Mouse (Mus musculus) right cerebral cortex, postnatal 4 days (tissue): Measurements from ENCODE around the gene Ttll13.
A peak's percentile ranks its signal among the peaks of the same experiment; 100 is the strongest.

Experiments
- DNase-seq: peaks from one replicate; pipeline ENCODE4 v3.0.0-alpha.2; 2022

Gene Ttll13

GRCm38 (mm10) chr7:80246148-80246721, at the start of gene Ttll13:
Gene Ttll13, plus strand, starts transcription at chr7:80246376.
- peak; percentile 96 for DNase-seq

- no peak for DNase-seq
Measured at GRCm38 (mm10) chr7:80197371-80197770, 48.8 kb upstream of the Ttll13 start.

DNA sequence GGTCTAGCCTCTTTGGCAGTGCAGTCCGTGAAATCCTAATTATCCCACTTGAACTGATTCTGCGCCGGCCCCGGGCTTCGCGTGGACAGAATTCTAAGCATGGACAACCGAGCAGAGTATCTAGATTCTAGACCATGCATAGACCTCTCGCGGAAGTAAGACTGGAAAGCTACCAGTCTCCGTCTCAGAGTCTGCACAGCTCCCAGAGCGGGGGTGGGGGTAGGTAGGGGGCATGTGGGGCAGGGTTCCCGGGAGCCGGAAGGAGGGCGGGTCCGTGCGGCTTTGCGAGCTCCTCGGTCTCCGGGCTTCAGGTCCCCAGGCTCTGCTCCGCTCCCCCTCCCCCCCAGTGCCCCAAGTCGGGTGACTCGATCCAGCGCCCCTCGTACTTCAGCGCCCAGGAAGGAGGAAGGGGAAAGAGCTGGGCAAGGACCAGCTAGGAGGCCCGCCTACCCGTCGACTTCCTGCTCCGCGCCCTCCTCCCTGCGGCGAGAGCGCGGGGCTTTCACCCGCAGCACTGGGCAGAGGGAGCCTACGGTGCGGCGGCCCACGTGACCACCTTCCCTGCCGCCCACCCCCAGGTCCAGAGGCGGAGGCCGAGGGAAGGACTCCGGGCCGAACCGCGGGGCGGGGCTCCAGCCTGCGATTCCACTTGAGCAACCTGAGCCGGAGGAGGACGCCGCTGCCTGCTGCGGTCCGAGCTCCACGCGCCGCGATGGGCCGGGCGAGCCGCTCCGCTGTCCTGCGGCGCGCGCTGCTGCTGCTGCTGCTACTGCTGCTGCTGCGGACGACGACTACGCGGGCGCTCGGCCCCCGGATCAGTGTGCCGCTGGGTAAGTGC, 48.0 kb upstream of the Ttll13 start:
- DNase-seq, result peak; percentile 72

GRCm38 (mm10) chr7:80198863-80199262, 47.3 kb upstream of the Ttll13 start:
- DNase-seq, result peak; percentile 22

GRCm38 (mm10) chr7:80199286-80199685, 46.9 kb upstream of the Ttll13 start:
- no peak for DNase-seq

DNA sequence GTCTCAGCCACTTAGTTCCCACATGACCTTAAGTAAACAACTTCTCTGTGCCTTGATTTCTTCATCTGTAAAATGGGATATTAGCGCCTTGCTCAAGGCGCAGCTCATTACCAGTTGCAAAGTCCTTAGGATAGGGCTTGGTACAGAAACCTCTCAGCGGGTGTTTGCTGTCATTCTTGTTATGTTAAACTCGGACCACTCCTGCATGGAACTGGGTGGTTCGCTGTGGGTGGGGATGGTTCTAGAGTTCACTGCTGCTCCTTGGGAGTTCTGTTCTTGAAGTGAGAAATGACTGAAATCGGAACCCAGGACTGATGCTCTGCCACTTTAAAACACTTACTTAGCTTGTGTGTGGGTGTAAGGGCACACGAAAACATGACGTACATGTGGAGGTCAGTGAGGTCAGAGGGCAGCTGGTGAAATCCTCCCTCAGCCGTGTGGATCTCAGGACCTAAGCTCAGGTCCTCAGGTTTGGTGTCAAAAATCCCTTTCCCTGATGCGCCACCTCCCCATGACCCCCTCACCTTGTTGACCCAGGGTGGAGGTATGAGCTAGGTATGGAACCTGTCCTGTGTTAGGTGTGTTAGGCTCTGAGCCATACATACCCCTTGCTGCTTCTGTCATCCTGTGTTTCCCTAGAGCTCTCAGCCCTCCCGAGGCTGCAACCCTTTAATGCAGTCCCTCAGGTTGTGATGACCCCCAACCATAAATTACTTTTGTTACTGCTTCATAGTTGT, 46.2 kb upstream of the Ttll13 start:
- no peak for DNase-seq

GRCm38 (mm10) chr7:80200588-80200945, 45.6 kb upstream of the Ttll13 start:
- DNase-seq, result no peak

DNA sequence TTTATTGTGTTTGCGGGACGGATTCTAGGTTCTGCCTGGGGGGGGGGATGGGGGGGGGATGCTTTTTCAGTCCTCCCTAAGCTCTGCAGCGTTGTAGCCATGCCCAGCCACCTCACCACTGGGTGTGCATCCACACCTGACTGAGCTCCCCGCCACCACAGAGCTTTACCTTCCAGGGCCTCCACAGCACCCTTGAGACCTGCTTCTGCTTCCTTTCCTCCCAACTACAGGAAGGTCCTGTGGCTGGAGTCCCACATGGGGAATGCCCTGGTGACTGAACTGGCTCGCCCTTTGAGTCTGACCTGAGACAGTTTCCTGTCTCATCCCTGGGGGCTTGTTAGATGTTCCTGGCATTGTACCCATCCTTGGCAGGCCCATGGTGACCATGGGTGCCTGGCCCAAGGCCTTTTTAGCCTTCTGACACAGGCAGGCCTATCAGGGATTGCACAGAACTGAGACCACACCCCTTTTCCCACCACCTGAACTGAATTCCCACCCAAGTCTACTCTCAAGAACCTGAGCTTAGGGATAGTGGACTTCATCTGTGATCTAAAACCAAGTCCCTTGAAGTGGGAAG, 45.1 kb upstream of the Ttll13 start:
- DNase-seq, result no peak

DNA sequence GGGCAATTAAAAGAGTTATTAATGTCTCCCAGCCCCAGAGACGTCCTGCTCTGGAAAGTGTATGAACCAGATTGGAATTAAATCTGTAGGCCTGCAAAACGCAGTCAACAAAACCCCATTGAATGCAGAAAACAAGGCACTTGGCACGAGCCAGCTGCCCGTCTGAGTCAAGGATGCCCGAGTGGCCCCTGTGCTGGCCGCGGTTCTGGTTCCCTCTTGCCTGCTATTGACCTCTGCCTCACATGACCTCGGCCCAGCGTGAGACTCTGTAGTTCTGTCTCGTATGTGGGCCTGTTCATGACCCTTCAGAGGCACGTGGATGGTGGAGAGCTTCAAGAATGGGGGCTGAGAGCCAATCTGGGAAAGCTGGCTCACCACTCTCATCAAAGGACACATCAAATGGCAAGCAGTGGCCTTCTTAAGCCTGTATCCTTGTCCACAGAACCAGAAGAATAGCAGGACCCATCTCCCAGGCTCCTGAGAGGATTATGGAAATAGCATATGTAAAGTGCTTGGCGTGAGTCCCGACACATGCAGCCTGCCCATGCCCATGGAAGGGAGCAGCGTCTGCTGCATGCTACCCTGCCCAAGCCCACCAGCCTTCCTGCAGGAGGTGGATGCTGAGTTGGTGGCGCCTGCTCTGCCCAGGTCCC, 44.2 kb upstream of the Ttll13 start:
- DNase-seq, result peak; percentile 45

DNA sequence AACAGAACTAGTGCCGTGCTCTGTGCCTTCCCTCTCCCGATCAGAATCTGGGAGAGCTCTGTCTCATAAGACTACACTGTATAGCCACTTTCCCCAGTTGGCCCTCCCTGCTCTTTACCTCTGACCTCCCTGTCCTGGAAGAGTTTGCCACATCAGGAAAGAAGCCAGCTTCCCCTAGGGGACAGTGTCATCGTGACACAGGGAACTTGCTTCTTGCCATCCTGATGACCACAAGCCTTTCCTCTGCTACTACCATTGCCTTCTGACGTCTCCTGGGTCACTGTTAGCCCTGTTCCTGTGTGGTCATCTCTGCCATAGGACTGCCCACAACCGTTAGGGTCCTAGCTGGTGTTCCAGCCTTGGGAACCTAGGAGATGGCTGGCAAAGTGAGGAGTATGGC, 43.2 kb upstream of the Ttll13 start:
- DNase-seq, result no peak

DNA sequence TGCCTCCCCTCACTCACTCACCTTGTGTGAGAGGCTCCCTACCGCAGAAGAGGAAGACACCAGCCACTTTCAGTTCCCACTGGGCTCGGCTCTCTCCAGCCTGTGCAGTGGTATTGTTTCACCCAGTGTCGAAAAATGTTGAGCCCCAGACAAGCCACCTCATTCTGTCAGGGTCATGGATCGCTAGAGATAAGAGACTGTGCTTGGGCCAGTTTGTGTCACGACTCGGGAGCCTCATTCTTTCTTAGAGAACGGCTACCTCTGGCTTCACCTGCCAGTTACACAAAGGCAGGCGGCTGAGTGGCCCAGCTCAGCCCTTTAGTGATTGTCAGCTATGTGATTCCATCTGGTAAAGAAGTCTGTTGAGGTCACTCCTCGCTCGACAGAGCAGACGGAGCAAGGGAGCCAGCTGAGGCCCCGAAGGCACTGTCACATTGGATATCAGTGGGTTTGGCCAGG, 42.5 kb upstream of the Ttll13 start:
- DNase-seq, result no peak

- DNase-seq, result no peak
Measured at GRCm38 (mm10) chr7:80204362-80204761, 41.8 kb upstream of the Ttll13 start.

- DNase-seq, result no peak
Measured at GRCm38 (mm10) chr7:80204961-80205360, 41.2 kb upstream of the Ttll13 start.

DNA sequence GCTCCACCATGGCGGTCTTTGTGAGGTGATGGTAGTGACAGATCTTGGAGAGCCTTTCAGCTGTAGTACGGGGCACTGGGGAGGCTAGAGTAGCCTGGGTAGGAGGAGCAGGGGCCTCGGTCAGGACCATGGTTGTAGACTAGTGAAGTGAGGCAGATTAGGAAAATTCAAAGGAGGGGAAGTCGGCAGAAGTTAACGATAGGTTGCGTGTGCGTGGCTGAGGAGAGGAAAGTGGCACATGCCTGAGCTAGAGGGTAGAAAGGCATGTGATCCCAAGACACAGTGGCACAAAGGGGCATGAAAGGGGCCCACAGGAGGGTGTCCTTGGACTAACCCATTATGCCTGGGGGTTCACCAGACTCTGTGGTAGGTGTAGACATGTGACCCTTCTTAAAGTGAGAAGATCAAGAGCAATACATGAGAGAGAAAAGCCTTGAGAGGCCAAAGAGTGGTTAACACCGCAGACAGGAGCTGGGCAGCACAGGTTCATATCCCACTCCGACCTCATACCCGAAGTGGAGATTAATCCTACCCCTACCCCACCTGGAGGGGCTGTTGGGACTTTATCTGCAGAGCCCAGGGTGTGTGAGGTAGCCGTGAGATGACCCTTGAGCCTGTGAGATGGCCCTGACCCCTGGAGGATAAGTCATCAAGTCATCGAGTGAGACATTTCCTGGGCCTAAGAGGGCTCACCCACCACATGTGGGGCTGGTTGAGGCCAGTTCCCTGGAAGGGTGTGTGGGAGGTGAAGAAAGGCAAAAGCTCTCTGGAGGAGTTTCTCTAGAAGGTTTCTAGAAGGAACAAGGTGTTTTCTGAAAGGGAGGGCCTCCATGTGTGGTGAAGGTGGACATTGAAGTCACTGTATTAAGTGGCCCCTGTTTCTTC, 40.2 kb upstream of the Ttll13 start:
- no peak for DNase-seq

DNA sequence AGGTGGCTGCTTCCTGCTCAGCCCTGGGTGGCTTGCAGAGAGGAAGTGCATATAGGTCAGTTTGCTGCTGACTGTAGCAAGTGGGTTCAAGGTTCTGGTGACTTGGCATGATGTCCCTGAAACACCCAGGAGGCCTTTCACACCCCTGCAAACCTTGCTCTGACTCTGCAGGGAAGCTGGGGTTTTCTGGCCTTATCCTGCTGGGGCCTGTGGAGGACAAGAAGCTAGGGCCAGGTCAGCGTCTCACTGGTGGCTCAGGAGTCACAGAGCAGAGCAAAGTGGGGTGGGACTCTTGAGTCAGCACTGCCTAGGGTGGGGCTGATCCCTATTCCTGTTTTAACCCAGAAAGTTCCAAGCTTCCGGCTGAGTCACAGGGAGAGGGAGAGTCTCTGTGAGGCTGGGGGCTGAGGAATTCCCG, 38.9 kb upstream of the Ttll13 start:
- no peak for DNase-seq

GRCm38 (mm10) chr7:80208026-80208642, 38.0 kb upstream of the Ttll13 start:
- no peak for DNase-seq

- no peak for DNase-seq
Measured at GRCm38 (mm10) chr7:80208738-80209430, 37.3 kb upstream of the Ttll13 start.

DNA sequence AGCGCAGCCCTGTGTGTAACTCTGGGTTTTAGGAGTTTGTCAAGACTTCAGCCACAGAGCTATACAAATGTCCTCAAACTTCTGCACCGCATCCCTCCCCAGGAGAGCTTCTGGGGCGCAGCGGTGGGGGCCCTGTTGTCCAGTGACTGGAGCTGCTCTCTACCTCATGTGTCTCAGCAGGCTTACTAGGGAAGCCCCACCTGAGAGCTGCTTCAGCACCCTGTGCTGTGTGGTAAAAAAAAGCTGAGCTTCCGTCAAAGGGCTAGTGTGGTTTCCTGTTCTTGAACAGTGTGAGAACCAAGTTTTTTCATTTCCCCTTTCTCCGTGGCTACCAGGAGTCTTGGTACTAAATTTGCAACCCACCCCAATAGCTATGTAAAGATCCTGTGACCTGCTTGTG, 36.5 kb upstream of the Ttll13 start:
- no peak for DNase-seq

DNA sequence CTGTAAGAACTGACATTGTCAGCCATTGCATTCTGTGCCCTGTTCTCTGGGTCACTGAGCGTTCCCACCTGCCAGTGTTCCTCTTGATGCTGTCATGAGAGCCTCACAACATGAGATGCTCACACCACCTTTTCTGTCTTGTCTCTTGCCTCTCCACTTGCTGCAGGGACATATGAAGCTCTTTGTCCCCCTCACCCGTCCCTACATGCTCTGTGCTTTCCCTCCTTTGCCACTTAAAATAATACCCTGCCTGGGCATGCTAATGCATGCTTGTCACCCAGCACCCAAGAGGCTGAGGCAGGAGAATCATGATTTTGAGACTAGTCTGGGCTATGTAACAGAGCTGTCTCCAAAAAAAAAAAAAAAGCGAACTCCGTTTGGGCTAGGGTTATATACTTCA, 35.2 kb upstream of the Ttll13 start:
- no peak for DNase-seq

GRCm38 (mm10) chr7:80213604-80214003, 32.6 kb upstream of the Ttll13 start:
- no peak for DNase-seq

- no peak for DNase-seq
Measured at GRCm38 (mm10) chr7:80214459-80214858, 31.7 kb upstream of the Ttll13 start.
